8 mouse cellular contexts compared by ENCODE assay signal in the genomic region with DNA sequence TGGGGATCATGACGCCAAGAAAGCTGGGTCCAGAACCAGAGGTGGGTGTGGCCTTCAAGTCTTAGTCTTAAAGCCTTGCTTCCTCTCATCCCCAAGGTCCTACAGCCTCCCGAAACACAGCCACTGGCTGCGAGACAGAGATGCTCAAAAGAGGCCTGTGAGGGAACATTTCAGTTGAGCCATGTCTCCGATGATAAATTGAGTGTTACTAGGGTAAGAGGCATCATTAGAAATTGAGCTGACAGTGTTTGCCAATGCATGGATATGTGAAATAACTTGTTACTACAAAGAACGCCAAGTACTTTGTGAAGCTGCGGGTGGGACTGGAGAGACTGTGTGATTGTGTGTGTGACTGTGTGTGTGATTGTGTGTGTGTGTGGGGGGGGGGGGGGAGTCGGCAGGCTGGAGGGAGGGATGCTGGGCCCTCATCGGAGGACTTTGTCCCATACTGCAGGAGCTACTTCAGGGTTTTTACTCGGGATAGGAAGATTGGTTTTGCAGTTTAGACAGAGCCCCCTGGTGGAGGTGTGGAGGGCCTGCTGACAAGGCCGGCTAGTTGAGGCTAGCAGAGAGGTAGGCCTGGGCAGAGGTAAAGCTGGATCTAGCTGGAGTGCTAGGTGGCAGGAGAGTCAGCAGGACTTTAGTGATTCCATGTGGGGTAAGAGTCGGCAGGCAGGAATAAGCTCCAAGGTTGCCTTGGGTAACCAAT. TPM values are rescaled to one million over a fixed set of nuclear protein-coding genes. Genes with fewer than 3 reads are reported as not detected.
DNase-seq lines count a peak whose midpoint lies in the region; ATAC-seq and TF ChIP-seq lines count a peak whose summit lies in the region.

No protein-coding gene starts in this region.

- peak; percentile 58; the same call in 1 of the 2 replicates for ATAC-seq in embryonic facial prominence, embryonic 11.5 days (replicated peaks; ENCODE audit: insufficient number of reproducible peaks, low FRiP score, low TSS enrichment, low read depth)
- ATAC-seq in kidney, embryonic 16.5 days (ENCODE audit: low FRiP score, low TSS enrichment): peak; percentile 46
- ATAC-seq in midbrain, postnatal 0 days (ENCODE audit: low FRiP score): no peak
- ATAC-seq in stomach, postnatal 0 days (ENCODE audit: low FRiP score, low TSS enrichment): peak; percentile 54

- H3K27ac ChIP-seq in embryonic facial prominence, embryonic 11.5 days (replicated peaks; ENCODE audit: low read depth, low read length): no peak overlapping the region
- no peak overlapping the region for H3K27ac ChIP-seq in kidney, embryonic 16.5 days (ENCODE audit: low read length)
- no peak overlapping the region for H3K27ac ChIP-seq in midbrain, postnatal 0 days (ENCODE audit: low read depth, low read length)
- H3K27ac ChIP-seq in stomach, postnatal 0 days (replicated peaks): no peak overlapping the region

- 56% methylated on average over 11 of the region's 11 CpGs for WGBS in embryonic facial prominence, embryonic 11.5 days
- 47% methylated on average over 11 of the region's 11 CpGs for WGBS in kidney, embryonic 16.5 days
- 62% methylated on average over 10 of the region's 11 CpGs for WGBS in midbrain, postnatal 0 days
- WGBS in stomach, postnatal 0 days: 47% methylated on average over 11 of the region's 11 CpGs

- peak; percentile 62 for TF ChIP-seq CTCF in midbrain, postnatal 0 days (IDR thresholded peaks at IDR 0.05)
- peak; percentile 77 for TF ChIP-seq CTCF in stomach, postnatal 0 days (IDR thresholded peaks at IDR 0.05; ENCODE audit: low read depth)

- TF ChIP-seq EP300 in stomach, postnatal 0 days (optimal IDR thresholded peaks at IDR 0.05): no peak

- H3K36me3 ChIP-seq in embryonic facial prominence, embryonic 11.5 days (replicated peaks; ENCODE audit: control insufficient read depth, insufficient read depth, low read depth, low read length): no peaks in the 10 kb centered on the region
- H3K36me3 ChIP-seq in kidney, embryonic 16.5 days (ENCODE audit: insufficient read depth, low read length): no peaks in the 10 kb centered on the region
- no peaks in the 10 kb centered on the region for H3K36me3 ChIP-seq in midbrain, postnatal 0 days (ENCODE audit: insufficient read depth, low read length)
- no peaks in the 10 kb centered on the region for H3K36me3 ChIP-seq in stomach, postnatal 0 days (ENCODE audit: control insufficient read depth, insufficient read depth, low read length)

- peak; percentile 39 to 43 for DNase-seq in urinary bladder, adult 18-20 months (ENCODE audit: low spot score in 2 of 2)
- no peak for DNase-seq in urinary bladder, postnatal 10 days (ENCODE audit: low spot score)
- peak; percentile 64 for DNase-seq in embryonic facial prominence, embryonic 11.5 days (ENCODE audit: low spot score)
- peak; percentile 32 to 40 for DNase-seq in heart, adult 9 months (ENCODE audit: low spot score in 2 of 2)
- DNase-seq in liver: peak; percentile 37
- DNase-seq in midbrain, postnatal 0 days (ENCODE audit: low spot score): peak; percentile 20
- DNase-seq in stomach, postnatal 0 days (ENCODE audit: low spot score): peak; percentile 70

- no peak overlapping the region for H3K4me2 ChIP-seq in embryonic facial prominence, embryonic 11.5 days (ENCODE audit: low read depth, low read length)
- H3K4me2 ChIP-seq in kidney, embryonic 16.5 days (replicated peaks; ENCODE audit: low read depth, low read length): no peak overlapping the region
- H3K4me2 ChIP-seq in midbrain, postnatal 0 days (ENCODE audit: low read depth, low read length, poor library complexity, severe bottlenecking): no peak overlapping the region
- H3K4me2 ChIP-seq in stomach, postnatal 0 days (replicated peaks; ENCODE audit: low read depth): no peak overlapping the region

- no peaks in the 10 kb centered on the region for H3K4me1 ChIP-seq in embryonic facial prominence, embryonic 11.5 days (ENCODE audit: control insufficient read depth, insufficient read depth, low read length)
- peaks cover 20% of the 10 kb centered on the region; the same call in 1 of the 2 replicates for H3K4me1 ChIP-seq in kidney, embryonic 16.5 days (ENCODE audit: insufficient read depth, low read length)
- H3K4me1 ChIP-seq in midbrain, postnatal 0 days (ENCODE audit: insufficient read depth, low read length): no peaks in the 10 kb centered on the region
- H3K4me1 ChIP-seq in stomach, postnatal 0 days (replicated peaks; ENCODE audit: control insufficient read depth, insufficient read depth): no peaks in the 10 kb centered on the region

- no peak overlapping the region for H3K4me3 ChIP-seq in embryonic facial prominence, embryonic 11.5 days (ENCODE audit: low read depth, low read length)
- H3K4me3 ChIP-seq in kidney, embryonic 16.5 days (ENCODE audit: low read length): no peak overlapping the region
- H3K4me3 ChIP-seq in midbrain, postnatal 0 days (ENCODE audit: low read depth, low read length): no peak overlapping the region
- no peak overlapping the region for H3K4me3 ChIP-seq in stomach, postnatal 0 days (ENCODE audit: low read depth, low read length)

- H3K9me3 ChIP-seq in embryonic facial prominence, embryonic 11.5 days (replicated peaks; ENCODE audit: control insufficient read depth, low read length): no peaks in the 10 kb centered on the region
- H3K9me3 ChIP-seq in kidney, embryonic 16.5 days (ENCODE audit: low read length): no peaks in the 10 kb centered on the region
- H3K9me3 ChIP-seq in midbrain, postnatal 0 days (ENCODE audit: low read length): no peaks in the 10 kb centered on the region
- H3K9me3 ChIP-seq in stomach, postnatal 0 days (ENCODE audit: control insufficient read depth, low read length): no peaks in the 10 kb centered on the region

- no peak overlapping the region for H3K9ac ChIP-seq in embryonic facial prominence, embryonic 11.5 days (replicated peaks; ENCODE audit: low read length)
- no peak overlapping the region for H3K9ac ChIP-seq in kidney, embryonic 16.5 days (replicated peaks; ENCODE audit: low read length)
- no peak overlapping the region for H3K9ac ChIP-seq in midbrain, postnatal 0 days (replicated peaks; ENCODE audit: low read length, poor library complexity, severe bottlenecking)
- H3K9ac ChIP-seq in stomach, postnatal 0 days (ENCODE audit: low read length): no peak overlapping the region

- no peaks in the 10 kb centered on the region for H3K27me3 ChIP-seq in embryonic facial prominence, embryonic 11.5 days (ENCODE audit: control insufficient read depth, insufficient read depth, low read length)
- no peaks in the 10 kb centered on the region for H3K27me3 ChIP-seq in kidney, embryonic 16.5 days (ENCODE audit: insufficient read depth, low read length)
- no peaks in the 10 kb centered on the region for H3K27me3 ChIP-seq in midbrain, postnatal 0 days (ENCODE audit: insufficient read depth, low read length)
- no peaks in the 10 kb centered on the region for H3K27me3 ChIP-seq in stomach, postnatal 0 days (ENCODE audit: control insufficient read depth, insufficient read depth, low read length)

RNA-seq across cellular contexts. Expression of a gene that starts 7.9 kb away (rescaled TPM):
- 34.3 and 35.1 TPM in 2 replicates for polyA plus RNA-seq in embryonic facial prominence, embryonic 11.5 days (2014; fragmentation: Nextera tagmentation; extraction: Ambion mirVana)
- polyA plus RNA-seq in kidney, embryonic 16.5 days (2015; fragmentation: Nextera tagmentation; extraction: Ambion mirVana): 32.5 and 34.1 TPM in 2 replicates
- 8.8 TPM in 2 replicates for total RNA-seq in midbrain, postnatal 0 days (2014; rRNA removed)
- 19.2 and 20.2 TPM in 2 replicates for polyA plus RNA-seq in midbrain, postnatal 0 days (2015; fragmentation: Nextera tagmentation; extraction: Ambion mirVana)
- polyA plus RNA-seq in stomach, postnatal 0 days (2015; fragmentation: Nextera tagmentation; extraction: Ambion mirVana): 42.7 and 47.0 TPM in 2 replicates
